Mouse (Mus musculus) megakaryocyte, embryonic 14.5 days (primary cell): ENCODE results near the gene Notch2.

ENCODE experiments used
- FLI1 ChIP-seq: IDR thresholded peaks from 2 replicates; pipeline ENCODE4 v1.6.1; 2012; ENCODE audit warnings: low read length, inconsistent platforms, mixed read lengths
- GATA1 ChIP-seq: IDR thresholded peaks from 3 replicates; pipeline ENCODE4 v1.6.1; 2012; ENCODE audit warnings: mixed read lengths, low read length, inconsistent platforms, borderline replicate concordance

GRCm38 (mm10) chr3:98101541-98101940 lies 88.2 kb downstream of the Notch2 start:
- TF ChIP-seq GATA1 (no peak), FLI1 (no peak)
